Mouse (Mus musculus): ENCODE measurements at regions not wholly inside any gene's neighbourhood (a gene's known extent, or its start where the extent isn't known, plus 50 kb on each side); places are given as distances from the start of the nearest gene placed in this dataset.
A peak's percentile ranks its signal among the peaks of the same experiment; 100 is the strongest.

GRCm38 (mm10) chr14:62037917-62038316 lies 254.5 kb upstream of the Rnaseh2b start:
- Histone ChIP-seq H3K9ac (no peak overlapping the region), H3K4me1 (peaks cover 7% of the 10 kb centered on the region; the same call in 1 of the 2 replicates), H3K9me3 (replicated peaks) (no peaks in the 10 kb centered on the region), H3K27me3 (no peaks in the 10 kb centered on the region), H3K36me3 (no peaks in the 10 kb centered on the region), H3K4me3 (replicated peaks) (no peak overlapping the region), H3K27ac (replicated peaks) (no peak overlapping the region), H3K4me2 (replicated peaks) (no peak overlapping the region)
- ATAC-seq (ENCODE audit: insufficient number of reproducible peaks, low FRiP score, low TSS enrichment, low read depth) = 0 out of 2 replicates have a peak, but pooled peaks have one; percentile 47
- 87% methylated on average over 5 of the region's 5 CpGs for WGBS

GRCm38 (mm10) chr14:62042305-62043116 lies 249.9 kb upstream of the Rnaseh2b start:
- Histone ChIP-seq H3K4me3 (replicated peaks) (no peak overlapping the region), H3K4me2 (replicated peaks) (no peak overlapping the region), H3K9me3 (replicated peaks) (no peaks in the 10 kb centered on the region), H3K9ac (no peak overlapping the region), H3K27ac (replicated peaks) (no peak overlapping the region), H3K36me3 (no peaks in the 10 kb centered on the region), H3K4me1 (no peaks in the 10 kb centered on the region; the same call in 1 of the 2 replicates), H3K27me3 (no peaks in the 10 kb centered on the region)
- no peak for ATAC-seq (ENCODE audit: insufficient number of reproducible peaks, low FRiP score, low TSS enrichment, low read depth)
- WGBS = 64% methylated on average over 11 of the region's 11 CpGs

GRCm38 (mm10) chr14:62043117-62043422 lies 249.3 kb upstream of the Rnaseh2b start:
- H3K27ac ChIP-seq (replicated peaks) = no peak overlapping the region
- WGBS = 88% methylated on average over 4 of the region's 4 CpGs
- no peaks in the 10 kb centered on the region for H3K4me1 ChIP-seq
- no peaks in the 10 kb centered on the region for H3K9me3 ChIP-seq (replicated peaks)
- no peak for ATAC-seq (ENCODE audit: insufficient number of reproducible peaks, low FRiP score, low TSS enrichment, low read depth)
- H3K36me3 ChIP-seq = no peaks in the 10 kb centered on the region
- no peak overlapping the region for H3K4me3 ChIP-seq (replicated peaks)
- H3K27me3 ChIP-seq = no peaks in the 10 kb centered on the region
- H3K4me2 ChIP-seq (replicated peaks) = no peak overlapping the region
- no peak overlapping the region for H3K9ac ChIP-seq

GRCm38 (mm10) chr14:62050941-62051340 lies 241.4 kb upstream of the Rnaseh2b start:
- Histone ChIP-seq H3K9me3 (replicated peaks) (no peaks in the 10 kb centered on the region), H3K4me3 (replicated peaks) (no peak overlapping the region), H3K36me3 (no peaks in the 10 kb centered on the region), H3K4me1 (peaks cover 5% of the 10 kb centered on the region; the same call in 1 of the 2 replicates), H3K9ac (no peak overlapping the region), H3K4me2 (replicated peaks) (no peak overlapping the region), H3K27ac (replicated peaks) (no peak overlapping the region), H3K27me3 (no peaks in the 10 kb centered on the region)
- ATAC-seq (ENCODE audit: insufficient number of reproducible peaks, low FRiP score, low TSS enrichment, low read depth) = no peak
- WGBS = 90% methylated on average over 6 of the region's 6 CpGs

- peaks cover 5% of the 10 kb centered on the region for H3K4me1 ChIP-seq
- H3K36me3 ChIP-seq = no peaks in the 10 kb centered on the region
- H3K27me3 ChIP-seq = no peaks in the 10 kb centered on the region
- no peak for ATAC-seq (ENCODE audit: insufficient number of reproducible peaks, low FRiP score, low TSS enrichment, low read depth)
- no peak overlapping the region for H3K4me2 ChIP-seq (replicated peaks)
- H3K9me3 ChIP-seq (replicated peaks) = no peaks in the 10 kb centered on the region
- H3K4me3 ChIP-seq (replicated peaks) = no peak overlapping the region
- H3K27ac ChIP-seq (replicated peaks) = no peak overlapping the region
- 57% methylated on average over 1 of the region's 1 CpGs for WGBS
- H3K9ac ChIP-seq = no peak overlapping the region
Observed at GRCm38 (mm10) chr14:62051923-62052322, 240.5 kb upstream of the Rnaseh2b start.

GRCm38 (mm10) chr14:62053004-62053403 lies 239.4 kb upstream of the Rnaseh2b start:
- 48% methylated on average over 6 of the region's 6 CpGs for WGBS

GRCm38 (mm10) chr14:62057096-62057495 lies 235.3 kb upstream of the Rnaseh2b start:
- peak; percentile 90 for ATAC-seq (ENCODE audit: insufficient number of reproducible peaks, low FRiP score, low TSS enrichment, low read depth)
- Histone ChIP-seq H3K4me1 (peaks cover 11% of the 10 kb centered on the region), H3K27ac (replicated peaks) (no peak overlapping the region), H3K36me3 (no peaks in the 10 kb centered on the region), H3K9ac (no peak overlapping the region), H3K4me2 (replicated peaks) (no peak overlapping the region), H3K4me3 (replicated peaks) (no peak overlapping the region), H3K27me3 (no peaks in the 10 kb centered on the region), H3K9me3 (replicated peaks) (no peaks in the 10 kb centered on the region)
- WGBS = 66% methylated on average over 4 of the region's 4 CpGs

More at GRCm38 (mm10) chr14:62053004-62053403, 239.4 kb upstream of the Rnaseh2b start:
- Histone ChIP-seq H3K9me3 (replicated peaks) (no peaks in the 10 kb centered on the region), H3K36me3 (no peaks in the 10 kb centered on the region), H3K4me3 (replicated peaks) (no peak overlapping the region), H3K9ac (no peak overlapping the region), H3K27me3 (no peaks in the 10 kb centered on the region), H3K27ac (replicated peaks) (0 out of 2 replicates have a peak overlapping the region, but pooled peaks have one; percentile 22), H3K4me2 (replicated peaks) (no peak overlapping the region), H3K4me1 (peaks cover 11% of the 10 kb centered on the region)
- no peak for ATAC-seq (ENCODE audit: insufficient number of reproducible peaks, low FRiP score, low TSS enrichment, low read depth)

GRCm38 (mm10) chr14:62058100-62058499 lies 234.3 kb upstream of the Rnaseh2b start:
- H3K36me3 ChIP-seq = no peaks in the 10 kb centered on the region
- no peak overlapping the region for H3K4me2 ChIP-seq (replicated peaks)
- H3K9me3 ChIP-seq (replicated peaks) = no peaks in the 10 kb centered on the region
- ATAC-seq (ENCODE audit: insufficient number of reproducible peaks, low FRiP score, low TSS enrichment, low read depth) = no peak
- H3K4me3 ChIP-seq (replicated peaks) = no peak overlapping the region
- 97% methylated on average over 1 of the region's 1 CpGs for WGBS
- peaks cover 11% of the 10 kb centered on the region for H3K4me1 ChIP-seq
- H3K27me3 ChIP-seq = no peaks in the 10 kb centered on the region
- H3K27ac ChIP-seq (replicated peaks) = no peak overlapping the region
- no peak overlapping the region for H3K9ac ChIP-seq

- Histone ChIP-seq H3K4me1 (no peaks in the 10 kb centered on the region), H3K9ac (no peak overlapping the region), H3K4me3 (replicated peaks) (no peak overlapping the region), H3K9me3 (replicated peaks) (0 out of 2 replicates have a peak, but pooled peaks cover 3% of the 10 kb centered on the region), H3K27me3 (no peaks in the 10 kb centered on the region), H3K36me3 (no peaks in the 10 kb centered on the region), H3K4me2 (replicated peaks) (no peak overlapping the region), H3K27ac (replicated peaks) (0 out of 2 replicates have a peak overlapping the region, but pooled peaks have one; percentile 17)
- 70% methylated on average over 6 of the region's 6 CpGs for WGBS
- ATAC-seq (ENCODE audit: insufficient number of reproducible peaks, low FRiP score, low TSS enrichment, low read depth) = no peak
Observed at GRCm38 (mm10) chr14:62071140-62071539, 221.2 kb upstream of the Rnaseh2b start.

- Histone ChIP-seq H3K4me3 (replicated peaks) (no peak overlapping the region), H3K9ac (no peak overlapping the region)
- ATAC-seq (ENCODE audit: insufficient number of reproducible peaks, low FRiP score, low TSS enrichment, low read depth) = no peak
Observed at GRCm38 (mm10) chr14:62084047-62084446, 208.3 kb upstream of the Rnaseh2b start.

GRCm38 (mm10) chr14:62088174-62088573 lies 204.2 kb upstream of the Rnaseh2b start:
- ATAC-seq (ENCODE audit: insufficient number of reproducible peaks, low FRiP score, low TSS enrichment, low read depth) = no peak
- whole genome bisulfite sequencing = 55% methylated on average over 3 of the region's 3 CpGs
- no peak overlapping the region for H3K4me3 ChIP-seq (replicated peaks)
- H3K4me1 ChIP-seq = no peaks in the 10 kb centered on the region
- H3K9ac ChIP-seq = no peak overlapping the region
- H3K27me3 ChIP-seq = no peaks in the 10 kb centered on the region
- H3K9me3 ChIP-seq (replicated peaks) = no peaks in the 10 kb centered on the region
- no peak overlapping the region for H3K4me2 ChIP-seq (replicated peaks)
- no peaks in the 10 kb centered on the region for H3K36me3 ChIP-seq
- H3K27ac ChIP-seq (replicated peaks) = no peak overlapping the region

More at GRCm38 (mm10) chr14:62084047-62084446, 208.3 kb upstream of the Rnaseh2b start:
- H3K4me1 ChIP-seq = 0 out of 2 replicates have a peak, but pooled peaks cover 4% of the 10 kb centered on the region
- H3K9me3 ChIP-seq (replicated peaks) = no peaks in the 10 kb centered on the region
- no peaks in the 10 kb centered on the region for H3K36me3 ChIP-seq
- H3K27me3 ChIP-seq = no peaks in the 10 kb centered on the region
- no peak overlapping the region for H3K4me2 ChIP-seq (replicated peaks)
- WGBS = 70% methylated on average over 2 of the region's 2 CpGs
- H3K27ac ChIP-seq (replicated peaks) = no peak overlapping the region

- no peaks in the 10 kb centered on the region for H3K36me3 ChIP-seq
- no peak overlapping the region for H3K9ac ChIP-seq
- no peak overlapping the region for H3K27ac ChIP-seq (replicated peaks)
- 89% methylated on average over 3 of the region's 3 CpGs for WGBS
- no peak overlapping the region for H3K4me3 ChIP-seq (replicated peaks)
- H3K4me2 ChIP-seq (replicated peaks) = no peak overlapping the region
- H3K4me1 ChIP-seq = no peaks in the 10 kb centered on the region
- no peak for ATAC-seq (ENCODE audit: insufficient number of reproducible peaks, low FRiP score, low TSS enrichment, low read depth)
- no peaks in the 10 kb centered on the region for H3K27me3 ChIP-seq
- H3K9me3 ChIP-seq (replicated peaks) = no peaks in the 10 kb centered on the region
Observed at GRCm38 (mm10) chr14:62117532-62117931, 174.9 kb upstream of the Rnaseh2b start.
